Mouse (Mus musculus): Measurements from ENCODE around the gene Rpl9-ps1. TPM values are rescaled to one million over a fixed set of nuclear protein-coding genes. Genes with fewer than 3 reads are reported as not detected.

Rpl9-ps1 gene
- polyA plus RNA-seq, 1 experiment = not detected

DNA sequence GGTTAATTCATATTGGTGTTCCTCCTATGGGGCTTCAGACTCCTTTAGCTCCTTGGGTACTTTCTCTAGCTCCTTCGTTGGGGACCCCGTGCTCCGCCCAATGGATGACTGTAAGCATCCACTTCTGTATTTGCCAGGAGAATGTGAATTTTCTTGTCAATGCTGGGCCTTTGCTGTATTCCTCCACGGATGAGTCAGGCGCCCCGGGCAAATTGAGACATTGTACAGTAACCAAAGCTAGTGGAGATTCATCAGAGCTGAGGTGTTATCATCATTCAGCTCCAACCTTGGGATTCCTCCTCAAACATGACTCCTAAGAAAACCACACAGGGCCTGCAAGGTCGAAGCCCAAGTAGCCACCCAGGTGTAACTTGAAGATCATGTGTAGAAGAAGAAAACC lies 47.6 kb downstream of the Rpl9-ps1 start:
- Histone ChIP-seq H3K27me3 (replicated peaks; ENCODE audit: control insufficient read depth, insufficient read depth, low read length) (no peaks in the 10 kb centered on the region), H3K4me1 (ENCODE audit: control insufficient read depth, insufficient read depth, low read length) (no peaks in the 10 kb centered on the region), H3K4me3 (ENCODE audit: insufficient read depth, low read depth, low read length) (no peak overlapping the region), H3K27ac (ENCODE audit: insufficient read depth, low read depth, low read length) (no peak overlapping the region), H3K36me3 (ENCODE audit: control insufficient read depth, insufficient read depth, low read length) (no peaks in the 10 kb centered on the region)
- WGBS = 90% methylated on average over 7 of the region's 7 CpGs
- no peak for DNase-seq
- TF ChIP-seq POLR2A (IDR thresholded peaks at IDR 0.05; ENCODE audit: low read depth, low read length) (no peak), CTCF (conservative IDR thresholded peaks at IDR 0.05; ENCODE audit: insufficient read depth, insufficient read length, low read depth, low read length) (no peak)

DNA sequence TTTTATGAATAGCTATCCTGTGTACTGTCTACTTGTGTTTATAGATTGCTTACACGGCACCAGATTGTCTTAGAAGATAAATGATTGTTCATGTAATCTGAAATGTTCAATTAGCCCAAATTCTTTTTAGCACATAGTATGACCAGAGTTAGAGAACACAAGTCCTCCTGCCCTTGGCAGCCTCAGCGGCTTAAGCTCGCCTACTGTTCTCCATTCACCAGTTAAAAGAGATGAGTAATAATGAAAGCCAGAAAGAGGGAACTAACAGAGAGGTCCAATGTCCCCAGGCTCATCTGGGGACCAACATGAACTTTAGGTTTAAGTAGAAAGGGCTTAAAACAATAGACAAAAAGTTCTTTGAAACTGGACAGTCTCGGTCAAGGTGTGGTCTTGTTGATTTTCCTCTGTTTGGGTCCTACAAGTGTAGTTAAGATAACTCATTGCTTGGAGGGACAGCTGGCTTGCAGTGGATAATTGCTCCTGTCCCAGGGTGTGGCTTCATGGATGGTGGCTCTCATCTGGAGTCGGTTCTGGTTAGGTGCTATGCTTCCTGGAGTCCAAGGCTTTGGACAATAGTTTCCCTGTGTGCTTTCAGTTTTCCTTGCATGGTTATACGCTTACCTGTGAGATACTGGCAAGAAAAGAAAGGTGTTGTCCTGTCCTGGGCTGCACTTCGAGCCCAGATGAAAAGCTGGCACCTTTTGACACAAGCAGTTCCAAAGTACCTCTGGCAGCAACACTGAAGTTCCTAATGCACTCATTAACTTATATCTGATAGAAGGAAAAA lies 49.6 kb downstream of the Rpl9-ps1 start:
- Histone ChIP-seq H3K27ac (ENCODE audit: insufficient read depth, low read depth, low read length) (no peak overlapping the region), H3K4me1 (ENCODE audit: control insufficient read depth, insufficient read depth, low read length) (no peaks in the 10 kb centered on the region), H3K4me3 (ENCODE audit: insufficient read depth, low read depth, low read length) (no peak overlapping the region), H3K36me3 (ENCODE audit: control insufficient read depth, insufficient read depth, low read length) (no peaks in the 10 kb centered on the region), H3K27me3 (replicated peaks; ENCODE audit: control insufficient read depth, insufficient read depth, low read length) (no peaks in the 10 kb centered on the region)
- 69% methylated on average over 7 of the region's 7 CpGs for WGBS
- TF ChIP-seq CTCF (conservative IDR thresholded peaks at IDR 0.05; ENCODE audit: insufficient read depth, insufficient read length, low read depth, low read length) (no peak), POLR2A (IDR thresholded peaks at IDR 0.05; ENCODE audit: low read depth, low read length) (no peak)
- no peak for DNase-seq

Other genes with a start within 250 kb of the Rpl9-ps1 start
- 1.4 and 1.8 TPM in 2 replicates for gene Rasl10b, start 236.5 kb downstream of the Rpl9-ps1 start, polyA plus RNA-seq (2012; rRNA removed)
- not detected in 2 replicates for gene Gas2l2, start 216.2 kb downstream of the Rpl9-ps1 start, polyA plus RNA-seq (2012; rRNA removed)
- 0.11 and 0.14 TPM in 2 replicates for gene 1700020L24Rik, start 207.9 kb downstream of the Rpl9-ps1 start, polyA plus RNA-seq (2012; rRNA removed)
- gene Mmp28, start 182.6 kb downstream of the Rpl9-ps1 start, polyA plus RNA-seq (2012; rRNA removed) = 4.3 TPM in 2 replicates
- 7.2 and 13.8 TPM in 2 replicates for gene Taf15, start 172.5 kb downstream of the Rpl9-ps1 start, polyA plus RNA-seq (2012; rRNA removed)
- 0.03 TPM in 1 of 2 replicates, not detected in the other for gene Heatr9, start 123.4 kb downstream of the Rpl9-ps1 start, polyA plus RNA-seq (2012; rRNA removed)
- gene Ccl5, start 115.1 kb downstream of the Rpl9-ps1 start, polyA plus RNA-seq (2012; rRNA removed) = 11.5 and 70.3 TPM in 2 replicates
- gene Ccl9, start 67.0 kb downstream of the Rpl9-ps1 start, polyA plus RNA-seq (2012; rRNA removed) = 0.92 and 1.7 TPM in 2 replicates
- 3.9 and 6.2 TPM in 2 replicates for gene Ccl6, start 52.5 kb downstream of the Rpl9-ps1 start, polyA plus RNA-seq (2012; rRNA removed)
- gene Ccl3, start 3.7 kb upstream of the Rpl9-ps1 start, polyA plus RNA-seq (2012; rRNA removed) = 1.6 and 1.8 TPM in 2 replicates
- 1.3 and 2.0 TPM in 2 replicates for gene Ccl4, start 17.0 kb upstream of the Rpl9-ps1 start, polyA plus RNA-seq (2012; rRNA removed)
- 2.6 and 4.4 TPM in 2 replicates for gene Wfdc17, start 58.4 kb upstream of the Rpl9-ps1 start, polyA plus RNA-seq (2012; rRNA removed)
- not detected in 2 replicates for gene Wfdc18, start 63.4 kb upstream of the Rpl9-ps1 start, polyA plus RNA-seq (2012; rRNA removed)
- 0.77 and 1.9 TPM in 2 replicates for gene Wfdc21, start 101.3 kb upstream of the Rpl9-ps1 start, polyA plus RNA-seq (2012; rRNA removed)
- 10.9 and 12.0 TPM in 2 replicates for gene Heatr6, start 108.1 kb upstream of the Rpl9-ps1 start, polyA plus RNA-seq (2012; rRNA removed)
- gene Hnf1b, start 204.4 kb upstream of the Rpl9-ps1 start, polyA plus RNA-seq (2012; rRNA removed) = 161 and 172 TPM in 2 replicates

All from kidney, adult 2 months (tissue).